Mouse (Mus musculus): ENCODE data around the gene Ethe1. TPM values are rescaled to one million over a fixed set of nuclear protein-coding genes. Genes with fewer than 3 reads are reported as not detected.

The Ethe1 gene
- total RNA-seq, 2 experiments from 2014 or later = 9.5 to 22.3 TPM

DNA sequence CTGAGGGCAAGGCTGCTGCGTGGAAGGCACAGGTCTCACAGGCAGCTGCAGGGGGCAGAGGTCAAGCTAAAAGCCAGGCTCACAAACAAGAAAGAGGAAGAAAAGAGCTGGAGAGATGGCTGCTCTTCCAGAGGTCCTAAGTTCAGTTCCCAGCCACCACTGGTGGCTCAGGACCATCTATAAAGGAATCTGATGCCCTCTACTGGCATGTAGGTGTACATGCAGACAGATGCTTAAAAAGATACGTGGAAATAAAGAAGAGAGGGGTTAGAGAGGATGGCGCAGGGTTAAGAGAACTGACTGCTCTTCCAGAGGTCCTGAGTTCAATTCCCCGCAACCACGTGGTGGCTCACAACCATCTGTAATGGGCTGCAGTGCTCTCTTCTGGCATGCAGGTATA is 14.9 kb upstream of the Ethe1 start:
- ATAC-seq (replicated peaks; ENCODE audit: low FRiP score, poor library complexity, severe bottlenecking) = no peak

DNA sequence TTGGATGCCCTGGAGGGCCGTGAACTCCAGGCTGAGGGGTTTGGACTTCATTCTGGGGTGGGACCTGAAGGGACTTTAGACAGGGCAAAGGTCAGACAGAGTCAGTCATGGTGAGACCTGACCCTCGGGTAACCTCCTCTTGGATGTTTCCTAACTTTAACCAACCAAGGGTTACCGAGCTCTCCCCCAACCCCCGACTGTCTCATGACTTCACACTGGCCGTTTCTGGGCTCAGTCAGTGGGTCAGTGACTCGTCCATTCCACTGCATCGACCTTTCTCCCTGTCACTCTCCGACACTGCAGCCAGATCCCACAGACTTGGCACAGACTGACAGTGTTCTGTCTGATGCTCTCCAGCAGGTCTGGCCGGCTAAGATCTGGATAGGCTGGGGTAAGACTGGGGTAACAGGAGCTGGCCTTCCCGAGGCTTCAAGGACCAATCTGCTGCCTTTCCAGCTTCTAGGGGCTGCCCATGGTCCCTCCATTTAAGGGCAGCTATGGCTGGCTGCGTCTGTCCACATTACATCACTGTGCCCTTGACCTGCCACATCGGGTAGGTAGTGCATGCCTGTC is 13.0 kb upstream of the Ethe1 start:
- ATAC-seq (replicated peaks; ENCODE audit: low FRiP score, poor library complexity, severe bottlenecking) = no peak

DNA sequence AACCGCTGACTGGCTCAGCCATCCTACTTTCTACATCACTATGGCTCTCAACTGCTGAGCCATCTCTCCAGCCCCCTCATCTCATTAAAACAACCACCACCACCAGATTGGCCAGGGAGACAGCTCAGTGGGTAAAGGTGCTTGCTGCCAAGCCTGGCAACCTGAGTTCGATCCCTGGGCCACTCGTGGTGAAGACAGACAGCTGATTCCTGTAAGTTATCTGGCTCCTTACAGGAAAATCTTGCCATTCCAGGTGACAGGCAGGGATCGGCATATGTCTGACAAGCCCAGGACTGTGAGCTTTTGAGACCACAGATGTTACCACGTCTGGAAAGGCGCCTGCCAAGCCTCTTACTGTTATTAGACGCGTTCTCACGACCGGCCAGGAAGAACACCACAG is 9.5 kb upstream of the Ethe1 start:
- no peak for ATAC-seq (replicated peaks; ENCODE audit: low FRiP score, poor library complexity, severe bottlenecking)

GRCm38 (mm10) chr7:24584876-24585275 is 2.5 kb upstream of the Ethe1 start:
- ATAC-seq (replicated peaks; ENCODE audit: low FRiP score, poor library complexity, severe bottlenecking) = no peak

GRCm38 (mm10) chr7:24585995-24586394 is 1.3 kb upstream of the Ethe1 start:
- ATAC-seq (replicated peaks; ENCODE audit: low FRiP score, poor library complexity, severe bottlenecking) = no peak

GRCm38 (mm10) chr7:24586828-24587227 is 515 bp upstream of the Ethe1 start:
- ATAC-seq (replicated peaks; ENCODE audit: low FRiP score, poor library complexity, severe bottlenecking) = no peak

GRCm38 (mm10) chr7:24588336-24588735 is 993 bp downstream of the Ethe1 start:
- no peak for ATAC-seq (replicated peaks; ENCODE audit: low FRiP score, poor library complexity, severe bottlenecking)

- 0 out of 2 replicates have a peak, but pooled peaks have one; percentile 29 for ATAC-seq (replicated peaks; ENCODE audit: low FRiP score, poor library complexity, severe bottlenecking)
Observed at GRCm38 (mm10) chr7:24591735-24592134, 4.4 kb downstream of the Ethe1 start.

GRCm38 (mm10) chr7:24592163-24592562 is 4.8 kb downstream of the Ethe1 start:
- ATAC-seq (replicated peaks; ENCODE audit: low FRiP score, poor library complexity, severe bottlenecking) = no peak

DNA sequence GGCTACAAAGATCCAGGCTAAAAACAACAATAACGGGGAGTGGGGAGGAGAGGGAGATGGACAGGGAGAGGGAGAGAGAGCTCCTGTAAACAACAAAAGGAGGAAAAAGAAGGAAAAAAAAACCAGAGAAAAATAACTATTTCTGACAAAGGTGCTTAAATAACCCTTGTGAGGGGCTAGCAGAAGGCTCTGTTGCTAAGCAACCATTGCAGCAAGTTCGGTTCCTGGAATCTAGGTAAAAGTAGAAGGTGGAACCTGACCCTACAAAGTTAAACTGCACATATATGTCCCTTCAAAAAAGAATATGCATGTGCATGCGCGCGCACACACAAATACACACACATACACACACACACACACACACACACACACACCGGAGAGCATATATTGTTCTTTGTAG is 5.4 kb downstream of the Ethe1 start:
- ATAC-seq (replicated peaks; ENCODE audit: low FRiP score, poor library complexity, severe bottlenecking) = no peak

GRCm38 (mm10) chr7:24593621-24594308 is 6.4 kb downstream of the Ethe1 start:
- ATAC-seq (replicated peaks; ENCODE audit: low FRiP score, poor library complexity, severe bottlenecking) = peak; percentile 78

- no peak for ATAC-seq (replicated peaks; ENCODE audit: low FRiP score, poor library complexity, severe bottlenecking)
Observed at GRCm38 (mm10) chr7:24594309-24594803, 7.0 kb downstream of the Ethe1 start.

DNA sequence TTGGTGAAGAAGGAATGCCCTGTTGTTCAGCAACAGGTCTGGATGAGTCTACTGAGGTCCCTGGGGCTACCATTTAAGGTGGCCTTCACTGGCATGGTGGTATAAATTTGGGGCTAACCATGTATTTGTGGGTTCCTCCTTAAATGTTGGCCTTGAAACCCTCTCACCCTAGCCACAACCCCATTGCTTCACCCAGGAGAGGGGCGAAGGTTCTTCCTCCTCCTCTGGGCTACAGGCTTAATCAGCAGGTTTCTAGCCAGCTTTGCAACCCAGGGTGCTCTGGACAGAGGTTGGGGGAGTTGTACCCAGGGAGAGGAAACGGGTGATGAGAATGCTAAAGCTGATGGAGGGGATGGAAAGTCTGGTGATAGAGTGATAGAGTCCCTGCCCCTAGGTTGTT is 8.1 kb downstream of the Ethe1 start:
- no peak for ATAC-seq (replicated peaks; ENCODE audit: low FRiP score, poor library complexity, severe bottlenecking)

- ATAC-seq (replicated peaks; ENCODE audit: low FRiP score, poor library complexity, severe bottlenecking) = no peak
Observed at GRCm38 (mm10) chr7:24598121-24598520, 10.8 kb downstream of the Ethe1 start.

- ATAC-seq (replicated peaks; ENCODE audit: low FRiP score, poor library complexity, severe bottlenecking) = no peak
Observed at GRCm38 (mm10) chr7:24599211-24600067, 12.1 kb downstream of the Ethe1 start.

- peak; percentile 96 for ATAC-seq (replicated peaks; ENCODE audit: low FRiP score, poor library complexity, severe bottlenecking)
Observed at GRCm38 (mm10) chr7:24600941-24601597, 13.7 kb downstream of the Ethe1 start.

DNA sequence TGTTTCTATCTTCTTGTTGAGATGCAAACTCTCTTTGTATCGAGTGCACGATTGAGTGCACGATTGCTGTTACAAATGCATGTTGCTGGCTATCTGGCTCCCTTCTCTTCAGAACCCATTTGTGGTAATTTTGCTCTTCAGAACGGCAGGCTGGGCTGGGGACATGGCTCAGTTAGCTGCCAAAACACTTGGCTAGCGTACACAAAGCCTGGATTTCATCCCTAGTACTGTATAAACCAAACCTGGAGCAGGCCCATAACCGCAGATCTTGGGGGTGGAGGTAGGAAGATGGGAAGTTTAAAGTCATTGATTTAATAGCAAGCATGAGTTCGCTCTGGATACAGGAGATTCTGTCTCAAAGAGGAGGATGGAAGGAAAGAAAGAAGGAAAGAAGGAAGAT is 18.2 kb downstream of the Ethe1 start:
- no peak for ATAC-seq (replicated peaks; ENCODE audit: low FRiP score, poor library complexity, severe bottlenecking)

- no peak for ATAC-seq (replicated peaks; ENCODE audit: low FRiP score, poor library complexity, severe bottlenecking)
Observed at GRCm38 (mm10) chr7:24606046-24606445, 18.7 kb downstream of the Ethe1 start.

- no peak for ATAC-seq (replicated peaks; ENCODE audit: low FRiP score, poor library complexity, severe bottlenecking)
Observed at GRCm38 (mm10) chr7:24608017-24608416, 20.7 kb downstream of the Ethe1 start.

- no peak for ATAC-seq (replicated peaks; ENCODE audit: low FRiP score, poor library complexity, severe bottlenecking)
Observed at GRCm38 (mm10) chr7:24608561-24608960, 21.2 kb downstream of the Ethe1 start.
